Mouse (Mus musculus): ENCODE data around the gene Slc25a25.

GRCm38 (mm10) chr2:32445535-32445934 is 5.7 kb downstream of the Slc25a25 start:
- TF ChIP-seq CTCF (conservative IDR thresholded peaks at IDR 0.05; ENCODE audit: low read length) (no peak), NANOG (IDR thresholded peaks at IDR 0.05; ENCODE audit: borderline replicate concordance, low read length) (no peak)

Measured in E14TG2a.4 (cell line).